Mouse (Mus musculus): Measurements from ENCODE around the gene Gm10775. TPM values are rescaled to one million over a fixed set of nuclear protein-coding genes. Genes with fewer than 3 reads are reported as not detected.
A peak's percentile ranks its signal among the peaks of the same experiment; 100 is the strongest.

Gm10775 gene
- polyA plus RNA-seq, 1 experiment from 2014 or later: not detected

- peaks cover 70% of the 10 kb centered on the region for H3K9me3 ChIP-seq (replicated peaks)
- no peak overlapping the region for H3K4me3 ChIP-seq
- no peak overlapping the region for H3K27ac ChIP-seq (ENCODE audit: poor library complexity, severe bottlenecking)
- H3K4me2 ChIP-seq: no peak overlapping the region
- peaks cover 35% of the 10 kb centered on the region for H3K36me3 ChIP-seq
- H3K27me3 ChIP-seq (replicated peaks): peaks cover 21% of the 10 kb centered on the region
- H3K4me1 ChIP-seq (replicated peaks): peaks cover 7% of the 10 kb centered on the region; the same call in 1 of the 2 replicates
- WGBS: 94% methylated on average over 5 of the region's 5 CpGs
- no peak for ATAC-seq (ENCODE audit: insufficient number of reproducible peaks, low FRiP score)
- no peak overlapping the region for H3K9ac ChIP-seq
Observed at GRCm38 (mm10) chr13:65262086-65262485, 2.7 kb downstream of the Gm10775 start.

GRCm38 (mm10) chr13:65277994-65278382 lies 18.6 kb downstream of the Gm10775 start:
- no peaks in the 10 kb centered on the region for H3K27me3 ChIP-seq (replicated peaks)
- H3K9ac ChIP-seq: peak overlapping the region; percentile 72
- ATAC-seq (ENCODE audit: insufficient number of reproducible peaks, low FRiP score): no peak; the same call in 1 of the 2 replicates
- H3K27ac ChIP-seq (ENCODE audit: poor library complexity, severe bottlenecking): peak overlapping the region; percentile 81
- H3K4me1 ChIP-seq (replicated peaks): 0 out of 2 replicates have a peak, but pooled peaks cover 11% of the 10 kb centered on the region
- peaks cover 4% of the 10 kb centered on the region; the same call in 1 of the 2 replicates for H3K9me3 ChIP-seq (replicated peaks)
- peak overlapping the region; percentile 72 for H3K4me2 ChIP-seq
- H3K4me3 ChIP-seq: peak overlapping the region; percentile 84
- WGBS: 10% methylated on average over 9 of the region's 9 CpGs
- peaks cover 19% of the 10 kb centered on the region for H3K36me3 ChIP-seq

- H3K27ac ChIP-seq (ENCODE audit: poor library complexity, severe bottlenecking): peak within 1 kb of the TSS; percentile 81
- peak within 1 kb of the TSS; percentile 84 for H3K4me3 ChIP-seq
- peak within 1 kb of the TSS; percentile 72 for H3K4me2 ChIP-seq
- under 1% methylated on average over 50 of the region's 50 CpGs for WGBS
- H3K4me1 ChIP-seq (replicated peaks): 0 out of 2 replicates have a peak, but pooled peaks cover 11% of the 10 kb centered on the region
- H3K9me3 ChIP-seq (replicated peaks): peaks cover 4% of the 10 kb centered on the region; the same call in 1 of the 2 replicates
- H3K36me3 ChIP-seq: peaks cover 19% of the 10 kb centered on the region
- ATAC-seq (ENCODE audit: insufficient number of reproducible peaks, low FRiP score): peak; percentile 97
- no peaks in the 10 kb centered on the region for H3K27me3 ChIP-seq (replicated peaks)
- peak within 1 kb of the TSS; percentile 77 for H3K9ac ChIP-seq
Observed at GRCm38 (mm10) chr13:65278383-65279341, 19.3 kb downstream of the Gm10775 start, which contains the start of gene Zfp369. TSS of gene Zfp369 (plus strand) at chr13:65278814.

GRCm38 (mm10) chr13:65286771-65287170 lies 27.4 kb downstream of the Gm10775 start:
- Histone ChIP-seq H3K36me3 (peaks cover 67% of the 10 kb centered on the region), H3K27ac (ENCODE audit: poor library complexity, severe bottlenecking) (no peak overlapping the region), H3K4me2 (no peak overlapping the region), H3K4me3 (no peak overlapping the region), H3K4me1 (replicated peaks) (no peaks in the 10 kb centered on the region), H3K9me3 (replicated peaks) (peaks cover 29% of the 10 kb centered on the region), H3K27me3 (replicated peaks) (no peaks in the 10 kb centered on the region), H3K9ac (no peak overlapping the region)
- 89% methylated on average over 2 of the region's 2 CpGs for WGBS
- ATAC-seq (ENCODE audit: insufficient number of reproducible peaks, low FRiP score): no peak

- H3K9ac ChIP-seq: no peak overlapping the region
- H3K27me3 ChIP-seq (replicated peaks): no peaks in the 10 kb centered on the region
- no peak overlapping the region for H3K4me2 ChIP-seq
- ATAC-seq (ENCODE audit: insufficient number of reproducible peaks, low FRiP score): no peak
- no peaks in the 10 kb centered on the region for H3K4me1 ChIP-seq (replicated peaks)
- peaks cover 74% of the 10 kb centered on the region for H3K36me3 ChIP-seq
- H3K27ac ChIP-seq (ENCODE audit: poor library complexity, severe bottlenecking): no peak overlapping the region
- 89% methylated on average over 4 of the region's 4 CpGs for WGBS
- H3K9me3 ChIP-seq (replicated peaks): peaks cover 64% of the 10 kb centered on the region
- H3K4me3 ChIP-seq: no peak overlapping the region
Observed at GRCm38 (mm10) chr13:65296354-65296753, 37.0 kb downstream of the Gm10775 start.

Other genes with a start within 250 kb of the Gm10775 start
- not detected in 2 replicates for gene Spata31d1c, start 226.5 kb upstream of the Gm10775 start, polyA plus RNA-seq (2016; fragmentation: Nextera tagmentation; extraction: Ambion mirVana)
- gene Prss47, start 206.8 kb upstream of the Gm10775 start, polyA plus RNA-seq (2016; fragmentation: Nextera tagmentation; extraction: Ambion mirVana): not detected in 2 replicates
- 45.8 and 47.5 TPM in 2 replicates for gene Mfsd14b, start 146.6 kb upstream of the Gm10775 start, polyA plus RNA-seq (2016; fragmentation: Nextera tagmentation; extraction: Ambion mirVana)
- gene Olfr465-ps1, start 121.5 kb upstream of the Gm10775 start, polyA plus RNA-seq (2016; fragmentation: Nextera tagmentation; extraction: Ambion mirVana): not detected in 2 replicates
- not detected in 2 replicates for gene Olfr466, start 109.3 kb upstream of the Gm10775 start, polyA plus RNA-seq (2016; fragmentation: Nextera tagmentation; extraction: Ambion mirVana)
- not detected in 2 replicates for gene Nlrp4f, start 53.6 kb upstream of the Gm10775 start, polyA plus RNA-seq (2016; fragmentation: Nextera tagmentation; extraction: Ambion mirVana)
- 16.5 and 19.1 TPM in 2 replicates for gene Zfp369, start 19.3 kb downstream of the Gm10775 start, polyA plus RNA-seq (2016; fragmentation: Nextera tagmentation; extraction: Ambion mirVana)